Mouse (Mus musculus) liver, postnatal 0 days (tissue): ENCODE data around the gene Wfikkn2.

ENCODE experiments used
- CTCF ChIP-seq: sonication (generic); IDR thresholded peaks from 2 replicates; pipeline ENCODE4 v1.5.1; 2016; ENCODE audit warnings: antibody characterized with exemption, low read depth
- EP300 ChIP-seq: IDR thresholded peaks from 2 replicates; pipeline ENCODE4 v1.6.1; 2016; ENCODE audit warnings: antibody characterized with exemption, low read depth, mild to moderate bottlenecking

- TF ChIP-seq CTCF: no peak
- no peak for TF ChIP-seq EP300
Observed at GRCm38 (mm10) chr11:94234380-94234779, 11.4 kb downstream of the Wfikkn2 start.
